Mouse (Mus musculus): Measurements from ENCODE around the gene Olfr1380. TPM values are rescaled to one million over a fixed set of nuclear protein-coding genes. Genes with fewer than 3 reads are reported as not detected.

Gene Olfr1380
- total RNA-seq, 2 experiments from 2014 or later: not detected

Other genes with a start within 250 kb of the Olfr1380 start
- gene Olfr1391, start 234.1 kb upstream of the Olfr1380 start, total RNA-seq (2021): not detected
- gene Olfr1390, start 221.7 kb upstream of the Olfr1380 start, total RNA-seq (2021): not detected
- not detected for gene Olfr1389, start 133.8 kb upstream of the Olfr1380 start, total RNA-seq (2021)
- under 1 TPM; 0.42 to 0.59 TPM for gene Olfr1388, start 120.3 kb upstream of the Olfr1380 start, total RNA-seq (2021)
- not detected for gene Olfr1387, start 101.5 kb upstream of the Olfr1380 start, total RNA-seq (2021)
- not detected for gene Olfr1386, start 91.8 kb upstream of the Olfr1380 start, total RNA-seq (2021)
- not detected for gene Olfr1385, start 67.8 kb upstream of the Olfr1380 start, total RNA-seq (2021)
- not detected for gene Olfr1384, start 50.2 kb upstream of the Olfr1380 start, total RNA-seq (2021)
- gene Olfr1383, start 37.2 kb upstream of the Olfr1380 start, total RNA-seq (2021): under 1 TPM in 1 of 2 experiments, not detected in 1; 0.40 TPM
- not detected for gene Olfr1382, start 28.6 kb upstream of the Olfr1380 start, total RNA-seq (2021)
- gene Olfr1381, start 13.4 kb upstream of the Olfr1380 start, total RNA-seq (2021): not detected
- gene Flt4, start 52.4 kb downstream of the Olfr1380 start, total RNA-seq (2021): 1 to 10 TPM; 1.9 to 2.5 TPM
- gene Scgb3a1, start 106.7 kb downstream of the Olfr1380 start, total RNA-seq (2021): under 1 TPM in 1 of 2 experiments, not detected in 1; 0.84 TPM
- gene Cnot6, start 155.8 kb downstream of the Olfr1380 start, total RNA-seq (2021): 10 to 100 TPM; 43.4 to 43.6 TPM
- 1 to 10 TPM; 4.2 to 5.6 TPM for gene Gfpt2, start 237.3 kb downstream of the Olfr1380 start, total RNA-seq (2021)

All from layer of hippocampus, postnatal 25 days (tissue).